Mouse (Mus musculus): Measurements from ENCODE around the gene Tgfbr3.

GRCm38 (mm10) chr5:107094233-107094632, 195.2 kb downstream of the Tgfbr3 start:
- TF ChIP-seq CTCF (IDR thresholded peaks at IDR 0.05; ENCODE audit: low read depth) (no peak), EP300 (IDR thresholded peaks at IDR 0.05; ENCODE audit: low read depth) (no peak)
